Mouse (Mus musculus): ENCODE data around the gene Sipa1l2.

DNA sequence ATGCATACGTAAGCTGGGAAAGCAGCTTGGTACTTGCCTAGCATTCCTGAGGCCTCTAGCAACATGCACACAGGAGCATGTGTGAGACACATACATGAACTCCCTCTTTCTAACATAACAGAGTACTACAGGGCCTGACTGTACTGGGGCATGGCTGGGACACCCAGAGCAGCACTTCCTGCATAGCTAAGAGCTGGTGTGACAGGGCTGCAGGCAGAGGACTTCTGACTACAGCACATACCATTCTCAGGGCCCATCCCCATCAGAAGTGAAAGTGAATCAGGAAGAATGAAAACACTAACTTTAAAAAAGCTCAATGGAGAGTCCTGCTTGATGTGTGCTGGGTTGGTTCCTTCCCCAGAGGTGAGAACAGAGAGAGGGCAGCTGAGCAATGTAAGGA, 108.1 kb downstream of the Sipa1l2 start:
- TF ChIP-seq POLR2A (IDR thresholded peaks at IDR 0.05; ENCODE audit: low read depth, low read length) (no peak), CTCF (conservative IDR thresholded peaks at IDR 0.05; ENCODE audit: insufficient read depth, insufficient read length, low read depth, low read length) (no peak)
